Mouse (Mus musculus): ENCODE results near the gene Gm13119.
"Not testable (repeated sequence)": the region's sequence is repeated elsewhere in the genome, so short reads cannot be mapped to it uniquely, and the experiment has no call there.

Gene Gm13119

DNA sequence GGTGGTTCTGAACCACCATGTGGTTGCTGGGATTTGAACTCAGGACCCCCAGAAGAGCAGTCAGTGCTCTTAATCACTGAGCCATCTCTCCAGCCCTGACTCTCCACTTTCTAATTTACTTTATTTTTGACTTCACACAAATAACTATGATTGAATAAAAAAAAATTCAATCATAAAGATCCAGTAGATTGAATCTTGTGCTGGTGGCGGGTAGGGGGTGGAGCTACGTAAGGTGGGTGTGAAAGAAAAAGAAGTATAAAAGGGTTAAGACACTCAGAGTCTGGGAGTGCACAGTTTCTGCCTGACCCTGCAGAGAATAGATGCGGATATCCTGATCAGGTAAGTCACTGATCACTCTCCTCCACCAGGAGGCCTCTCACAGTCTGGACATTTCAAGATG, at the start of gene Gm13119:
Gene Gm13119, plus strand, starts transcription at position 301 of the 400 bp plus-strand sequence.
- DNase-seq (ENCODE audit: low spot score in 2 of 2): not testable (repeated sequence)

DNA sequence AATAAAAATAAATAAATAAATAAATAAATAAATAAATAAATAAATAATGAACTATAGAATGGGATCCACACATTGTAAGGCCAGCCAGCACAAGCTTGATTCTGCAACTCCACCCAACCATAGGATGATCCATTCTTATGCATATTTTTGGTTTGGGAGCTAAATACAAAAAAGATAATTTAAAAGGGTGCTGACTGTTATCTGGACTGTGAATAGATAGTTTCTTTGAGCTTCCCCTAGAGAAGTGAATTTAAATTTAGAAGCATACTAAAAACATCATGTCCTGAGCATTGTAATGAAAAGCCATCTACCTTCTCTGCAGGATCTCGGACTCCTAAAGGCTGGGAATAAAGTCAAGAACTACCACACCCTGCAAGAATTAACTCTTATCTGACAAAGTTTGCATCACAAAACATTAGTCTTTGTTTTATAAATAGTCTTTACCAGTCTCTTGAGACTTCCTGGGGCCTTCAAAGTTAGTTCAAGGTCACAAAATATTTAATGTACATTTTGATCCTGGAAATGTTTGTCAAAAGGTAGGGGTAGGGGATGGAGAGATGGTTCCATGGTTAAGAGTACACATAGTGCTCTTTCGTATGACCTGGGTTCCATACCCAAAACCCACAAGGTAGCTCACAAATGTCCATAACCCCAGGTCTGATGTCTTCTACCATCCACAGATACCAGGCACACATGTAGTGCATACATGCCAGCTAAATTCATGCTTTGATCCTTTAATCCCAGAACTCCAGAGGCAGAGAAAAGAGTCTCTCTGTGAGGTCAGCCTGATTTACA, 44.9 kb upstream of the Gm13119 start:
- DNase-seq (ENCODE audit: low spot score in 2 of 2): not testable (repeated sequence)

DNA sequence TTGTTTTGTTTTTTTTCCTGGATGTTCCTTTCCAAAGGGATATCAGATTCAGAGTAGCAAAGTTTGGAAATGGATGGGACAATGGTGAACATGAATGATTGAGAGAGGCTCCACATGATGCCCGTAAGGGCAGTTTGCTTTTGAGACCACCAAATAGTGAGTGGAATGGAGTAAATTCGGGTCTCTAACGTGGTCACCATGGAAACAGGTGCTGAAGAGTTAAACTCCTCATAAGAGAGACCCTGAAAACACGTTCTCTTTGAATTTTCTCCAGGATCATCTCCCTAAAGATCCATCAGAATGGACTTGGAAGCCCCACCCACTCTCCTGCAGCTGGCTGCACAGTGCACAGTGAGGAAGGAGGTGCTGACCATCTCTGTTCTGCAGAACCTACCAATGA, 27.8 kb upstream of the Gm13119 start, which contains the start of gene Gm13128:
Gene Gm13128, plus strand, starts transcription at position 301 of the 400 bp plus-strand sequence.
- DNase-seq (ENCODE audit: low spot score in 2 of 2): not testable (repeated sequence)

DNA sequence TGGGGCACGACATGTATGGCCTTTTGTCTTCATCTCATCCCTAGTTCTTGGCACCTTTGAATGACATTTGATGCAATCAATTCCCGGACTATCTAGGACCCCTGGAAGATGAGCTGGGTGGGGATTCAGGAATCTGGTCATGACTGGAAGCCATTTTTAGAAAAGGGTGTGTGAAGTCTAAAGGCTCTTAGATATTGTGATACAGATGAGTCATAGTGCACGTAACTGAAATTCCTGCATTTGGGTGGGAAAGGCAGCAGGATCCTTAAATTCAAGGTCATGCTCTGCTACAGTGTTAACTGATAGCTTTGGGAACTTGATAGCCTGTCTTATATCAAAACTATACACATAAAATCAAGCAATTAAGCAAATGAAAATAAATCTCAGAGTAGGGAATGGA, 21.9 kb upstream of the Gm13119 start:
- DNase-seq (ENCODE audit: low spot score in 2 of 2): not testable (repeated sequence)

DNA sequence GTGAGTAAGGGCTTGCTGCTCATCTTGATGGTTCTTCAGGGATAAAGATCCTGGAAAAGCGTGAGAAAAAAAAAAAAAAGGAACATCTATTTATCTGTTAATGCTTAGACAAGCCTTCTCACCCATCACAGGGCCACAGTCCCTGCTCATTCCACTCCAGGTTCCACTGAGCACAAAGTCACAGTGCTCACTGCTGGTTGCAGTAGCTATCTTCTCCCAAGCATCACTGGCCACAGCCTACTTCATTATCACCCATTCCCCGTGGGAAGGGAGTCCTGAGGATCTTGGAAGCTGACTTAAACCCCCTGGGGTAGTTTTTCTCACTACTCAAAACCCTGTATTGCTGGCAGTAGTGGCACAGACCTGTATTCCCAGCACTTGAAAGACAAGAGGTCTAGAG, 20.2 kb downstream of the Gm13119 start, which contains the start of gene Pramef20:
Gene Pramef20, minus strand, starts transcription at position 23 of the 400 bp plus-strand sequence.
- no peak for DNase-seq (ENCODE audit: low spot score in 2 of 2)

DNA sequence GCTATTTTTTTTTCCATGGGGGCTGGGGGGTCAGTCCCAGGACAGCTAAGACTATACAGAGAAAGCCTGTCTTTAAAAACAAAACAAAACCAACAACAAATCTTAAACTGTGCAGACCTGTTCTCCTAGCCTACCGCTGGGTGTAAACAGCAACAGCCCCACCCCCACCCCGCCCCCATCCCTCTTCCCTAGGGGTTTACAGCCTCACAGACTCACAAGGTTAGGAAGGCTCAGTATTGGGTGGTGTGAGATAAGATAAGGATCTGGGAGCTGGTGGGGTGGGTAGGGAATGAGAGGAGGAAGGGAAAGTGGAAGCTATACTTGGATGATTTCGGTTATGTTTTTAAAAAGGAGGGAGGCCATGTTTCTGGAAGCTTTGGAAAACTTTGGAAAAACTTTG, 38.6 kb downstream of the Gm13119 start:
- no peak for DNase-seq (ENCODE audit: low spot score in 2 of 2)

DNA sequence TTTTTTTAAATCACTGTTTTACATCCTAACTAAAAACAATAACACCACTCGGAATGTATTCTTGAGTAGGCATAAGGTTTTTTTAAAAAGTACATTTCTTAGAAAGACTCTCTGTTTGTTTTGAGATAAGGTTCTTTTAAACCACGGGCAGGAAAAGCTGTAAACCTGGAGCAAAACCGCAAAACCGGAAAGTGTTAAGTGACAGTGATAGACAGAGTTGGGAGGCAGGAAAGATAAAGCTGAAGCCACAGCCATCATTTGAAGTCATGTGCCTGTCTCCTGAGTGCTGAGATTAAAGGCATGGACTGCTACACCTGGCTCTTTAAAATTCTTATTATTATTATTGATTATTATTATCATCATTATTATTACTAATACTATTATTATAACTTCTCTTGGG, 45.0 kb downstream of the Gm13119 start:
- no peak for DNase-seq (ENCODE audit: low spot score in 2 of 2)

DNA sequence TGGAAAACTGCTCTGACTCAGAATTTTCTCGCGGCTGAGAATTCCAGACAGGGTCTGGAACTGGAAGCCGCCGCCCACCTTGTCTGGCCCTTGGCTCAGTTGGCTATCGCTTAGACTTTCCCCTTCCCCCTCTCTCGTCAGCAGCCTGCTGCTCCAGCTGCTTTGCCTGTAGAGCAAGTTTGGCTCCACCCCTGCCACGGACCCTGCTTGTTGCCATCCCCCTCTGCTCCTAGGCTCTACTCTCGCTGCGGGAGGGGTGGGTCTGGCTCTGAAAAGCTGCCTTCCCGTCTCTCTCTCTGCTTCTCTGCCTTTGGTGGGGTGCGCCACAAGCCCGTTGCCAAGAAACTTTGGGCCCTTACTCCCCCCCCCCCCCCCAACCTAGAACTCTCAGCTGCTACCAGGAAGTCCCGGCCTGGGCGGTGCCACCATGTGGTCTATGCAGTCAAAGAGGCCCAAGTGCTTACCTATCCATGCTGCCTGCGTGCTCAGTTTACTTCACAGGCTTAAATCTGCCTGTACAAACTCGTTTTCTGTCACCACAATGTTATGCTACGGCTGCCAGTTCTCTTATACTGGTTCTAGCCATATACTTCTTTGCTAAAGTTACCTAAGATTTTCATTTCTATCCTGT, 46.8 kb downstream of the Gm13119 start:
- no peak for DNase-seq (ENCODE audit: low spot score in 2 of 2)

DNA sequence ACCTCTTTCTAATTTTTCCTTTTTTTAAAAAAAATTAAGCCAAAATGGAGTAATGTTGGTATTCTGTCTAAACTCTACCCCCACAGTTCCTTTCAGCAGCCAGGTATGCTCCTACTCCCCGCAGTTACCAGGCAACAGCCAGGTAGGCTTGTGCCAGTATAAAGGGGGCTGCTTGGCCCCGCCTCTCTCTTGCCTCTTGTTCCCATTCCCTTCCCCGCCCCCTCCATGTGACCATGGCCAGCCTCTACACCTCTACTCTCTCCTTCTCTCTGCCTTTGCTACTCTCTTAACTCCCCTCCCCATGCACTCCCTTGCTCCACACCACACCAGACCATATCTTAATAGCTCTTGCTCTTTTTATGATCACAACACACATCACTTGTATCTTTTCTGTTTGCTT, 48.5 kb downstream of the Gm13119 start:
- no peak for DNase-seq (ENCODE audit: low spot score in 2 of 2)

DNA sequence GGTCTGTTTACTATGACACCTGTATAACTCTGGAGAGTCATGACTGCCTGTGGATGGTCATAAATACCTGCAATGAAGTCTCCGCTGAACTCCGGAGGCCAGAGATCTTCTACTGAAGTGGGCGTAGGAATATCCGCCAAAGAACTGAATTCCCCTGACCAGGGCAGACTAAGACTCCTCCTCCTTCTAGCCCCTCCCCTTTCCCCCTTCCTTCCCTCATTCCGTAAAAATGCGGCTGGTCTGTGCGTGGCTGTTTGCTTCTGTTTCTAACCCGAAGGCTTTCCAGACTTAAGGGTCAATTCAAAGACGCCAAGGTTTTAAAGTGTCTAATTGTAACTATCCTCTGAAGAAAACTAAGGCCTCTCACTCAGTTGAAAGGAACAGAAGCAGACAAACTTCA, 50.5 kb downstream of the Gm13119 start, which contains the start of gene Pramef12:
Gene Pramef12, minus strand, starts transcription at position 175 of the 400 bp plus-strand sequence.
- no peak for DNase-seq (ENCODE audit: low spot score in 2 of 2)

Measured in right cerebral cortex, postnatal 10 days (tissue).